Mouse (Mus musculus): ENCODE data around the gene Polh.
A peak's percentile ranks its signal among the peaks of the same experiment; 100 is the strongest.

DNA sequence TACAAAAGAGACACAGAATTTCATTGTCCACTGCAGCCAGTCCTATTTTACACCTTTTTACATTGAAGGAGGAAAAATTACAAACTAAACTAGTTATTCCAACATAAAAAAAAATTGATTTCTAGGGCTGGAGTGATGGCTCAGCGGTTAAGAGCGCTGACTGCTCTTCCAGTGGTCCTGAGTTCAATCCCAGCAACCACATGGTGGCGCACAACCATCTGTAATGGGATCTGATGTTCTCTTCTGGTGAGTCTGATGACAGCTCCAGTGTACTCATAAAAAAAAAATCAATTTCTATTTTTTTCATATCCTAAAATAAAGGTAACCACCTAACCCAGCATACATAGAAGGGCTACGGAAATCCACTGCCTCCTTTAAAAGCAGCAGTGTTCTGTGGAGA, 20.2 kb downstream of the Polh start:
- TF ChIP-seq CHD2 (IDR thresholded peaks at IDR 0.05; ENCODE audit: low read depth, low read length), result no peak
- TF ChIP-seq MAFK (IDR thresholded peaks at IDR 0.05; ENCODE audit: insufficient read depth, low read depth, low read length), result 0 out of 2 replicates have a peak, but pooled peaks have one; percentile 23
